Mouse (Mus musculus) pancreas, adult 10 weeks (tissue): ENCODE data around the gene Tifab. TPM values are rescaled to one million over a fixed set of nuclear protein-coding genes. Genes with fewer than 3 reads are reported as not detected.

Source experiments
- polyA plus RNA-seq: library from polyadenylated mRNA; stranded (reverse); fragments of 350-450 nt; fragmentation: Illumina TruSeq; extraction: RNeasy Lipid Tissue Mini Kit (QIAGEN cat#74804); gene quantifications from one replicate; pipeline ENCODE4 v1.2.3, GENCODE M21; 2015; ENCODE audit warnings: low read depth, low replicate concordance; ENCODE audit not compliant: insufficient read depth

Gene Tifab
- polyA plus RNA-seq, result 0.68 TPM

DNA sequence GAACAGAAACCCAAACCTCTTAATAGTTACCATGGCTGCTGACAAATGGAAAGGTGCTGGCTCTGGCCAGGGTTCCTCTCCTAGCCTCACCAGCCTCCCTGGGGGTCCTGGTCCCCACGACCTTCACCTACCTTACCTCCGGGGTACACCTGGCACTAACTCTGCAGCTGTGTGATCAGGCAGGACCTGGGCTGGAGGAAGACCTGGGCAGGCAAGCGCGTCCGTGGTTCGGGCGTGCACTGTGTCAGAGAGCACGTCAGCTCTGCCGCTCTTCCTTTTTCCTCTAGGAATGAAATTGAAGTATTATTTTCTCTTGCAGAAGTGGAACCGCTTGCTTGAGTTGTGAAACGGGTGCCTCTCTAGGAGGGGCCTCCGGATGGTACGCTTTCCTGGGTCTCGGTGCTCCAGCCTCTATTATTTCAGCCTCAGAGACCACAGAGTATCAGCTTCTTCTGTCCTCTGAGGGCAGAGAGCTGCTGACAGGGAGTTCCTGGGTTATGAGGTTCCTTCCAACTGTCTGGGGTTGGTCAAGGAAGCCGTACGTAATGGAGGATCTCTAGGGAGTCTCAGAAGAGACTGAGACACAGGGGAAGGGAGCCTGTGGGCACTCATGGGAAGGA, at the start of gene Tifab:
Gene Tifab, minus strand, starts transcription at position 470 of the 620 bp plus-strand sequence.

DNA sequence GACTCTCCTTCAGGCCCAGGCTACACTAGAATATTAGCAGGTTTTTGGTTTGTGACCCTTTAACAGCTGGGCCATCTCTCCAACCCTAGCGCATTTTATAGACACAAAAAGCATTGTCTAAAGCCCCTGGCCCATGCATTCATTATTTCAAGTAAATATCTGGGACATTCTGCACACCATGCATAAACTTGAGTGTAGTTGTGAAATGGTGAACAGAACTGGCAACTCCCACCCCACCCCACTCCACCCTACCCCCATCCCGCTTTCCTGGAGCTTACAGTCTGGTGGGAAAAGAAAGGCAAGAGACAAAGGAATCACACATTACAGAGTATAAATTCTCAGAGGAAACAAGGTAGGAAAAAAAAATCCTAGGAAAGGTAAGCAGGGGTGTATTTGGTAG, 42.5 kb downstream of the Tifab start, which contains the start of gene H2afy:
Gene H2afy, minus strand, starts transcription at position 162 of the 400 bp plus-strand sequence.

Other genes starting within 250 kb of the Tifab start
- 24.5 TPM for gene H2afy, start 42.5 kb downstream of the Tifab start, polyA plus RNA-seq
- not detected for gene Neurog1, start 73.3 kb upstream of the Tifab start, polyA plus RNA-seq
- gene Cxcl14, start 117.7 kb upstream of the Tifab start, polyA plus RNA-seq, result 5.6 TPM
- not detected for gene Gm3045, start 247.7 kb upstream of the Tifab start, polyA plus RNA-seq